ENCODE assay signal across 10 mouse cellular contexts in genomic region chr8:80962592-80962983, GRCm38 (mm10).
"Had no signal": no experiment of that assay in that cellular context is flagged by ENCODE, and none has a peak within 500 bp of the region (broad histone marks: within the 10 kb centered on the region; RNA-seq: fewer than 3 reads in every experiment).

No protein-coding gene starts in this region.

- H3K36me3 ChIP-seq: intestine, embryonic 15.5 days; kidney, embryonic 15.5 days; limb, embryonic 12.5 days; neural tube, embryonic 12.5 days had no signal

- H3K9me3 ChIP-seq: intestine, embryonic 15.5 days; kidney, embryonic 15.5 days; limb, embryonic 12.5 days; neural tube, embryonic 12.5 days had no signal

- H3K27me3 ChIP-seq: intestine, embryonic 15.5 days; kidney, embryonic 15.5 days; limb, embryonic 12.5 days; neural tube, embryonic 12.5 days had no signal

- H3K4me3 ChIP-seq: intestine, embryonic 15.5 days; kidney, embryonic 15.5 days; left cerebral cortex, adult 2 months; limb, embryonic 12.5 days; neural tube, embryonic 12.5 days had no signal

- H3K4me1 ChIP-seq: neural tube, embryonic 12.5 days had no signal

- DNase-seq: kidney, adult 18-20 months; kidney, postnatal 14 days; midbrain, embryonic 14.5 days; thymus, postnatal 4 days had no signal

- H3K4me2 ChIP-seq: intestine, embryonic 15.5 days; kidney, embryonic 15.5 days; limb, embryonic 12.5 days; neural tube, embryonic 12.5 days had no signal

- ATAC-seq: intestine, embryonic 15.5 days had no signal

- H3K9ac ChIP-seq: intestine, embryonic 15.5 days; kidney, embryonic 15.5 days; limb, embryonic 12.5 days; neural tube, embryonic 12.5 days had no signal

- H3K27ac ChIP-seq: intestine, embryonic 15.5 days; kidney, embryonic 15.5 days; left cerebral cortex, adult 2 months; limb, embryonic 12.5 days; neural tube, embryonic 12.5 days; stomach, postnatal 0 days had no signal
